Mouse (Mus musculus) lung, adult 2 months (tissue): ENCODE data around the gene Stc2. TPM values are rescaled to one million over a fixed set of nuclear protein-coding genes. Genes with fewer than 3 reads are reported as not detected.

Source experiments
- DNase-seq: peaks from one replicate; pipeline ENCODE4 v3.0.0; 2022
- H3K4me1 ChIP-seq: fragments of 200-500 bp; 2 replicates; pipeline ENCODE4 v1.6.1; 2011; ENCODE audit warnings: low read length; ENCODE audit not compliant: control insufficient read depth, insufficient read depth
- H3K4me3 ChIP-seq: fragments of 200-500 bp; replicated peaks from 2 replicates; pipeline ENCODE3; 2011; ENCODE audit warnings: low read depth, mild to moderate bottlenecking, control low read depth, low read length; ENCODE audit errors: extremely low read depth
- CTCF ChIP-seq: fragments of 200-500 bp; IDR thresholded peaks from 2 replicates; pipeline ENCODE4 v1.5.1; 2011; ENCODE audit warnings: mild to moderate bottlenecking, low read length, control low read depth; ENCODE audit not compliant: insufficient read depth
- POLR2A ChIP-seq: fragments of 200-500 bp; IDR thresholded peaks from 2 replicates; pipeline ENCODE4 v1.6.1; 2011; ENCODE audit warnings: low read depth, mild to moderate bottlenecking, control low read depth, low read length, borderline replicate concordance; ENCODE audit errors: extremely low read depth
- WGBS: fragments of 180-500 bp; shearing (Covaris S2); methylation state at CpG from one replicate; pipeline ENCODE4 v1.1.7; 2018; 5-methylcytosine and 5-hydroxymethylcytosine counted together
- polyA plus RNA-seq: library from polyadenylated mRNA; depleted of rRNA; stranded (reverse); fragments of >200 nt; gene quantifications from 2 replicates; pipeline ENCODE4 v1.2.3, GENCODE M21; 2012

The Stc2 gene
- polyA plus RNA-seq, 1 experiment: 2.1 TPM

GRCm38 (mm10) chr11:31368252-31368964 is 1.5 kb downstream of the Stc2 start:
- peak; percentile 17 for DNase-seq
- Histone ChIP-seq H3K4me1 (peaks cover 6% of the 10 kb centered on the region; the same call in 1 of the 2 replicates), H3K4me3 (peak overlapping the region; percentile 54)
- 5% methylated on average over 36 of the region's 36 CpGs for WGBS
- TF ChIP-seq POLR2A (no peak), CTCF (no peak)

GRCm38 (mm10) chr11:31366827-31367226 is 3.0 kb downstream of the Stc2 start:
- Histone ChIP-seq H3K4me3 (no peak overlapping the region), H3K4me1 (peaks cover 6% of the 10 kb centered on the region; the same call in 1 of the 2 replicates)
- TF ChIP-seq CTCF (no peak), POLR2A (no peak)
- DNase-seq: no peak
- 63% methylated on average over 4 of the region's 4 CpGs for WGBS

DNA sequence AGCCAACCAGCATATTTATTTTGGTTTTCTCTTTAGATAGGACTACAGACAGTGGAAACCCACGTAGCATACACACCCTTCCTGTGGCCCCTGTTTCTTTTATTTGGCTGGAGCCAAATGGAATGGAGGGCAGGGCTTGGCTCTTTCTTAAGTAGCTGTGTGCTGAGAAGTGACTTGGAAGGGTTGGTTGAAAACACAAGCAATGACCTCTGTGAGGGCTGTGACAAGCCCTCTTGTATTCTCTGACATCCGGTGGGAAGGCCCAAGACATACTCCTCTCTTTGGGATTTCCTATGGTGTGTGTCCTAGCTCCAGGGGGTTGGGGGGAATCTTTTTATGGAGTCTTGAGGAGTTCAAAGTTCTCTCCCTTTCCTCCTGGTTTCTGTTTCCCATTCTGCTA is 3.5 kb downstream of the Stc2 start:
- no peak overlapping the region for H3K4me3 ChIP-seq
- WGBS: 46% methylated on average over 2 of the region's 2 CpGs
- peaks cover 6% of the 10 kb centered on the region; the same call in 1 of the 2 replicates for H3K4me1 ChIP-seq
- TF ChIP-seq POLR2A (no peak), CTCF (no peak)
- DNase-seq: no peak

DNA sequence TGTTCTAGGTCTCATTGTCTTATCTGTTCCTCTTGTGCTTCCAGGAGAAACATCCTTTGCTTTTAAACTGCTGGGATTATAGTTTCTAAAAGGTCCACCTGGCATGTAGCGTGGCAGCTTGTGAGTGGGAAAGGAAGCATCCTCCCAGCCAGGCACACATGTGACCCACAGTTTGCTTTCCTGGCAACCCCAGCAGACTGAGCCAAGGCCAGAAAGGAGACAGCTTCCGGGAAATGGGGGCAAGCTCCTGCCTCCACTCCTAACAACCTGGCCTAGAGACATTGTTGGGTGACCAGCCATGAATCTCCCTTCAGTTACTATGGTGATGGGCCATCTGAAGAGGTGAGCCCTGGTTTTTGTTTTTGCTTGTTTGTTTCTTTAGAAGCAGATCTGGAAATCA is 3.9 kb downstream of the Stc2 start:
- no peak overlapping the region for H3K4me3 ChIP-seq
- H3K4me1 ChIP-seq: peaks cover 6% of the 10 kb centered on the region; the same call in 1 of the 2 replicates
- DNase-seq: no peak
- WGBS: 73% methylated on average over 2 of the region's 2 CpGs
- TF ChIP-seq CTCF: no peak
- TF ChIP-seq POLR2A: no peak

DNA sequence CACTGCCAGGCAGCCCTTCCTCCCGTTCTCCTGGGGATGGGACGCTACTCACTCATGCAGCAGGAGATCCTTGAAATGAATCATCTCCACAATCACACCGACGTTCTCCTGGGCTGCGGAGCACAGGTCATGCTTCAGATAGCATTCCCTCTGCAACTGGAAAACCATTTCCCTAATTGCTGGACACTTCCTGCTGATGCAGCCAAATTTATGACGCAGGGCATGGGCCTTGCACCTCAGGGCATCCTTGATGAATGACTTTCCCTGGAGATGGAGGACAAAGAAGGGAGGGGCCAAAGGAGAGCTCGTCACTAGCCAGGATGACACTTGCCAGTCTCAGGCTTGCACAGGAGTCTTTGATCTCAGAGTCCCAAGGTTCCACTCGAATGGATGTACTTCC is 4.6 kb downstream of the Stc2 start:
- no peak overlapping the region for H3K4me3 ChIP-seq
- no peak for TF ChIP-seq POLR2A
- no peak for TF ChIP-seq CTCF
- peaks cover 6% of the 10 kb centered on the region; the same call in 1 of the 2 replicates for H3K4me1 ChIP-seq
- WGBS: 58% methylated on average over 8 of the region's 8 CpGs
- DNase-seq: no peak

DNA sequence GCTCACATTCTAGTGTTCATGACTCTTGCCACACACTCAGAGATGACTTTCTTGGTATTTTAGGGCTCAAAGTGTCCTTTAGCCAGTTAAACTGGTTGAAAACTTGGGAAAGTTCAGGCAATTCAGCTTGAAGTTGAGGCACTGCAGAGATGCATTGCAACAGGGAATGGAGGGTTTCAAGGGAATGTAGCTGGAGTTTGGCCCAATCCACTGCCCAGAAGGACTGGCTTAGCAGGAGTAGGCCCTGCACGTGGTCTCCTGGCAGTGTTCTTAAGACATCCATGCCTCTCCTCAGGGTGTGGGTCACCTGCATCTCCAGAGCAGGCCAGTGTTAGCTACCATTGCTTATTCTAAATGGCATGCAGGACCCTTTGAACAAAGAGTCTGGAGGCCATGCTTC is 7.0 kb downstream of the Stc2 start:
- no peak for DNase-seq
- Histone ChIP-seq H3K4me3 (no peak overlapping the region), H3K4me1 (no peaks in the 10 kb centered on the region)
- 73% methylated on average over 1 of the region's 1 CpGs for WGBS
- no peak for TF ChIP-seq CTCF
- TF ChIP-seq POLR2A: no peak

- H3K4me3 ChIP-seq: no peak overlapping the region
- TF ChIP-seq POLR2A (no peak), CTCF (no peak)
- WGBS: 49% methylated on average over 3 of the region's 3 CpGs
- no peaks in the 10 kb centered on the region for H3K4me1 ChIP-seq
- DNase-seq: no peak
Measured at GRCm38 (mm10) chr11:31362330-31362729, 7.5 kb downstream of the Stc2 start.

DNA sequence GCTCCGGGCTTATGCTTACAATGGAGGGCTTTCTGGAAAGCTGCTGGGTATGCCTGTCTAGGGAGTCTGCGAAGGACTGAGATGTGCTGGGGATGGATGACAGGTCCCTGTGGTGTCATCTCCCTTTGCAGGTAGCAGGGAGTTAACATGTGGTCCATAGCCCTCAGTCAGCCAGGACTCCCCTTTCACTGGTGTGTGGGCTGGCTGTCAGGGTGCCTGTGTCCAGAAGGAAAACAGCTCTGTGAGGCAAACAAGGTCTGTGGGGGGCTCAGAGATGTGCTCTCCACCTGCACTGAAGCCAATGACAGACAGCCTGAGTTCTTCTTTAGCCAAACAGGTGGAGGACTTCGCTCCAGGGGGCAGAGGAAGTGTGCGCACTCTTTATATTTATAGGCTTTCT is 8.8 kb downstream of the Stc2 start:
- Histone ChIP-seq H3K4me1 (no peaks in the 10 kb centered on the region), H3K4me3 (no peak overlapping the region)
- 98% methylated on average over 4 of the region's 4 CpGs for WGBS
- no peak for DNase-seq
- no peak for TF ChIP-seq POLR2A
- TF ChIP-seq CTCF: no peak

- no peak overlapping the region for H3K4me3 ChIP-seq
- no peaks in the 10 kb centered on the region for H3K4me1 ChIP-seq
- WGBS: 72% methylated on average over 6 of the region's 6 CpGs
- no peak for DNase-seq
- TF ChIP-seq POLR2A: no peak
- TF ChIP-seq CTCF: no peak
Measured at GRCm38 (mm10) chr11:31359283-31359902, 10.5 kb downstream of the Stc2 start.

GRCm38 (mm10) chr11:31358453-31358852 is 11.4 kb downstream of the Stc2 start:
- no peaks in the 10 kb centered on the region for H3K4me1 ChIP-seq
- no peak overlapping the region for H3K4me3 ChIP-seq
- TF ChIP-seq CTCF (no peak), POLR2A (no peak)
- DNase-seq: no peak
- 74% methylated on average over 5 of the region's 5 CpGs for WGBS
